Mouse (Mus musculus) heart, embryonic 11.5 days (tissue): ENCODE measurements around the gene Rgs13. TPM values are rescaled to one million over a fixed set of nuclear protein-coding genes. Genes with fewer than 3 reads are reported as not detected.
"Not testable (repeated sequence)": the region's sequence is repeated elsewhere in the genome, so short reads cannot be mapped to it uniquely, and the experiment has no call there.

Source experiments
- ATAC-seq: fragments of 200-750 bp; cut with Nextera tagmentation; replicated peaks from 2 replicates; pipeline ENCODE4 v1.8.0; 2017; ENCODE audit warnings: moderate library complexity; ENCODE audit not compliant: insufficient number of reproducible peaks, low FRiP score, low TSS enrichment
- H3K27ac ChIP-seq: fragments of 300-500 bp; sonication (generic); 2 replicates; pipeline ENCODE4 v1.5.1; 2014; ENCODE audit warnings: mild to moderate bottlenecking, low read depth, low read length
- H3K27me3 ChIP-seq: fragments of 300-500 bp; sonication (generic); 2 replicates; pipeline ENCODE4 v1.6.1; 2014; ENCODE audit warnings: mild to moderate bottlenecking, low read length, mixed read lengths; ENCODE audit not compliant: control insufficient read depth, insufficient read depth
- H3K36me3 ChIP-seq: fragments of 300-500 bp; sonication (generic); 2 replicates; pipeline ENCODE4 v1.6.1; 2014; ENCODE audit warnings: mild to moderate bottlenecking, low read length, moderate library complexity, mixed read lengths; ENCODE audit not compliant: control insufficient read depth, insufficient read depth
- H3K4me1 ChIP-seq: fragments of 300-500 bp; sonication (generic); 2 replicates; pipeline ENCODE4 v1.6.1; 2014; ENCODE audit warnings: low read length; ENCODE audit not compliant: control insufficient read depth, insufficient read depth
- H3K4me2 ChIP-seq: fragments of 300-500 bp; sonication (generic); 2 replicates; pipeline ENCODE4 v1.6.1; 2014; ENCODE audit warnings: mild to moderate bottlenecking, moderate library complexity
- H3K4me3 ChIP-seq: fragments of 300-500 bp; sonication (generic); 2 replicates; pipeline ENCODE4 v1.5.1; 2014; ENCODE audit warnings: low read depth, low read length
- H3K9ac ChIP-seq: fragments of 300-500 bp; sonication (generic); 2 replicates; pipeline ENCODE4 v1.6.1; 2014; ENCODE audit warnings: mild to moderate bottlenecking, low read depth, low read length, moderate library complexity
- H3K9me3 ChIP-seq: fragments of 300-500 bp; sonication (generic); replicated peaks from 2 replicates; pipeline ENCODE4 v1.6.1; 2016; ENCODE audit warnings: low read length; ENCODE audit not compliant: control insufficient read depth
- WGBS: fragments of 180-500 bp; shearing (Covaris S2); extraction: QIAGEN DNeasy Blood & Tissue Kit; methylation state at CpG from one replicate; pipeline ENCODE4 v1.1.7; 2014; ENCODE audit not compliant: insufficient replicate concordance; 5-methylcytosine and 5-hydroxymethylcytosine counted together
- polyA plus RNA-seq: library from polyadenylated mRNA; unstranded; fragments of >200 nt; fragmentation: Nextera tagmentation; extraction: Ambion mirVana; gene quantifications from 2 replicates; pipeline ENCODE4 v1.2.1, GENCODE M21; 2014

Rgs13 gene
- polyA plus RNA-seq, 1 experiment from 2014 or later: not detected

- 80% methylated on average over 4 of the region's 4 CpGs for WGBS
- Histone ChIP-seq H3K9me3 (no peaks in the 10 kb centered on the region), H3K4me1 (no peaks in the 10 kb centered on the region), H3K27ac (no peak overlapping the region), H3K36me3 (no peaks in the 10 kb centered on the region), H3K4me2 (no peak overlapping the region), H3K4me3 (no peak overlapping the region), H3K9ac (no peak overlapping the region), H3K27me3 (no peaks in the 10 kb centered on the region)
- no peak for ATAC-seq
Measured at GRCm38 (mm10) chr1:144168921-144169320, 8.3 kb downstream of the Rgs13 start.

GRCm38 (mm10) chr1:144167761-144168160, 9.4 kb downstream of the Rgs13 start:
- H3K27ac ChIP-seq: no peak overlapping the region
- H3K4me1 ChIP-seq: no peaks in the 10 kb centered on the region
- 58% methylated on average over 1 of the region's 1 CpGs for WGBS
- no peak for ATAC-seq
- H3K9me3 ChIP-seq: no peaks in the 10 kb centered on the region
- no peaks in the 10 kb centered on the region for H3K27me3 ChIP-seq
- H3K9ac ChIP-seq: no peak overlapping the region
- no peaks in the 10 kb centered on the region for H3K36me3 ChIP-seq
- H3K4me3 ChIP-seq: no peak overlapping the region
- no peak overlapping the region for H3K4me2 ChIP-seq

- no peak overlapping the region for H3K9ac ChIP-seq
- no peak for ATAC-seq
- no peaks in the 10 kb centered on the region for H3K36me3 ChIP-seq
- no peaks in the 10 kb centered on the region for H3K27me3 ChIP-seq
- H3K4me3 ChIP-seq: no peak overlapping the region
- WGBS: 64% methylated on average over 5 of the region's 5 CpGs
- no peaks in the 10 kb centered on the region for H3K9me3 ChIP-seq
- H3K27ac ChIP-seq: no peak overlapping the region
- H3K4me2 ChIP-seq: no peak overlapping the region
- no peaks in the 10 kb centered on the region for H3K4me1 ChIP-seq
Measured at GRCm38 (mm10) chr1:144166897-144167296, 10.3 kb downstream of the Rgs13 start.

GRCm38 (mm10) chr1:144166275-144166674, 10.9 kb downstream of the Rgs13 start:
- no peaks in the 10 kb centered on the region for H3K4me1 ChIP-seq
- no peak overlapping the region for H3K9ac ChIP-seq
- 83% methylated on average over 2 of the region's 2 CpGs for WGBS
- ATAC-seq: no peak
- no peaks in the 10 kb centered on the region for H3K9me3 ChIP-seq
- H3K27me3 ChIP-seq: no peaks in the 10 kb centered on the region
- H3K36me3 ChIP-seq: no peaks in the 10 kb centered on the region
- no peak overlapping the region for H3K4me2 ChIP-seq
- no peak overlapping the region for H3K27ac ChIP-seq
- H3K4me3 ChIP-seq: no peak overlapping the region

- no peak for ATAC-seq
- Histone ChIP-seq H3K4me1 (no peaks in the 10 kb centered on the region), H3K4me3 (no peak overlapping the region), H3K4me2 (no peak overlapping the region), H3K27me3 (no peaks in the 10 kb centered on the region), H3K9me3 (no peaks in the 10 kb centered on the region), H3K9ac (no peak overlapping the region), H3K27ac (no peak overlapping the region), H3K36me3 (no peaks in the 10 kb centered on the region)
- WGBS: 44% methylated on average over 1 of the region's 1 CpGs
Measured at GRCm38 (mm10) chr1:144152526-144152925, 24.6 kb downstream of the Rgs13 start.

- H3K27ac ChIP-seq: no peak overlapping the region
- no peak overlapping the region for H3K9ac ChIP-seq
- H3K9me3 ChIP-seq: no peaks in the 10 kb centered on the region
- H3K36me3 ChIP-seq: no peaks in the 10 kb centered on the region
- ATAC-seq: no peak
- 79% methylated on average over 1 of the region's 1 CpGs for WGBS
- H3K4me1 ChIP-seq: no peaks in the 10 kb centered on the region
- no peak overlapping the region for H3K4me3 ChIP-seq
- no peaks in the 10 kb centered on the region for H3K27me3 ChIP-seq
- no peak overlapping the region for H3K4me2 ChIP-seq
Measured at GRCm38 (mm10) chr1:144152184-144152525, 25.0 kb downstream of the Rgs13 start.

GRCm38 (mm10) chr1:144151401-144152183, 25.6 kb downstream of the Rgs13 start:
- Histone ChIP-seq H3K4me3 (no peak overlapping the region), H3K36me3 (no peaks in the 10 kb centered on the region), H3K9ac (no peak overlapping the region), H3K4me2 (no peak overlapping the region), H3K9me3 (no peaks in the 10 kb centered on the region), H3K4me1 (no peaks in the 10 kb centered on the region), H3K27me3 (no peaks in the 10 kb centered on the region), H3K27ac (no peak overlapping the region)
- WGBS: 68% methylated on average over 5 of the region's 5 CpGs
- no peak for ATAC-seq

GRCm38 (mm10) chr1:144149997-144150396, 27.2 kb downstream of the Rgs13 start:
- H3K27me3 ChIP-seq: no peaks in the 10 kb centered on the region
- no peaks in the 10 kb centered on the region for H3K36me3 ChIP-seq
- H3K9me3 ChIP-seq: no peaks in the 10 kb centered on the region
- no peaks in the 10 kb centered on the region for H3K4me1 ChIP-seq
- no peak overlapping the region for H3K27ac ChIP-seq
- no peak for ATAC-seq
- WGBS: 72% methylated on average over 3 of the region's 3 CpGs
- H3K4me2 ChIP-seq: no peak overlapping the region
- H3K4me3 ChIP-seq: no peak overlapping the region
- H3K9ac ChIP-seq: no peak overlapping the region

- H3K27me3 ChIP-seq, H3K4me3 ChIP-seq, H3K9me3 ChIP-seq, H3K4me2 ChIP-seq, ATAC-seq, H3K4me1 ChIP-seq, H3K36me3 ChIP-seq, H3K9ac ChIP-seq, H3K27ac ChIP-seq: not testable (repeated sequence)
- WGBS: 75% methylated on average over 2 of the region's 2 CpGs
Measured at GRCm38 (mm10) chr1:144141398-144141797, 35.8 kb downstream of the Rgs13 start.
